Mouse (Mus musculus) kidney, adult 2 months (tissue): Measurements from ENCODE around the gene Trim26. TPM values are rescaled to one million over a fixed set of nuclear protein-coding genes. Genes with fewer than 3 reads are reported as not detected.
"Not testable (repeated sequence)": the region's sequence is repeated elsewhere in the genome, so short reads cannot be mapped to it uniquely, and the experiment has no call there.

Source experiments
- DNase-seq: peaks from one replicate; pipeline ENCODE4 v3.0.0; 2021
- H3K27ac ChIP-seq: fragments of 200-500 bp; 2 replicates; pipeline ENCODE4 v1.5.1; 2012; ENCODE audit warnings: low read depth, low read length, control low read depth, inconsistent platforms; ENCODE audit not compliant: insufficient read depth
- H3K27me3 ChIP-seq: fragments of 200-500 bp; replicated peaks from 2 replicates; pipeline ENCODE4 v1.6.1; 2012; ENCODE audit warnings: mild to moderate bottlenecking, moderate library complexity, low read length, inconsistent platforms; ENCODE audit not compliant: control insufficient read depth, insufficient read depth
- H3K36me3 ChIP-seq: fragments of 200-500 bp; 2 replicates; pipeline ENCODE4 v1.6.1; 2012; ENCODE audit warnings: mild to moderate bottlenecking, moderate library complexity, low read length, inconsistent platforms; ENCODE audit not compliant: control insufficient read depth, insufficient read depth
- H3K4me1 ChIP-seq: fragments of 200-500 bp; 2 replicates; pipeline ENCODE4 v1.6.1; 2011; ENCODE audit warnings: low read length; ENCODE audit not compliant: control insufficient read depth, insufficient read depth
- H3K4me3 ChIP-seq: fragments of 200-500 bp; 2 replicates; pipeline ENCODE4 v1.5.1; 2011; ENCODE audit warnings: mild to moderate bottlenecking, low read depth, low read length, control low read depth; ENCODE audit not compliant: insufficient read depth
- CTCF ChIP-seq: fragments of 200-500 bp; conservative IDR thresholded peaks from 2 replicates; pipeline ENCODE4 v1.5.1; 2011; ENCODE audit warnings: low read depth, mild to moderate bottlenecking, control low read depth, low read length, moderate library complexity, mixed read lengths; ENCODE audit not compliant: insufficient read depth, insufficient read length
- POLR2A ChIP-seq: fragments of 200-500 bp; IDR thresholded peaks from one replicate; pipeline ENCODE4 v1.6.1; 2011; ENCODE audit warnings: low read depth, low read length, control low read depth
- WGBS: fragments of 180-500 bp; shearing (Covaris S2); methylation state at CpG from one replicate; pipeline ENCODE4 v1.1.7; 2018; 5-methylcytosine and 5-hydroxymethylcytosine counted together
- polyA plus RNA-seq: library from polyadenylated mRNA; depleted of rRNA; stranded (reverse); fragments of >200 nt; gene quantifications from 2 replicates; pipeline ENCODE4 v1.2.3, GENCODE M21; 2012

Trim26 gene
- polyA plus RNA-seq, 1 experiment = 30.4 TPM

- no peak overlapping the region for H3K4me3 ChIP-seq
- H3K27ac ChIP-seq = no peak overlapping the region
- H3K27me3 ChIP-seq = no peaks in the 10 kb centered on the region
- no peaks in the 10 kb centered on the region for H3K36me3 ChIP-seq
- TF ChIP-seq CTCF (no peak), POLR2A (no peak)
- no peak for DNase-seq
- no peaks in the 10 kb centered on the region for H3K4me1 ChIP-seq
- 86% methylated on average over 12 of the region's 12 CpGs for WGBS
Observed at GRCm38 (mm10) chr17:36885132-36885790, 48.3 kb downstream of the Trim26 start.

DNA sequence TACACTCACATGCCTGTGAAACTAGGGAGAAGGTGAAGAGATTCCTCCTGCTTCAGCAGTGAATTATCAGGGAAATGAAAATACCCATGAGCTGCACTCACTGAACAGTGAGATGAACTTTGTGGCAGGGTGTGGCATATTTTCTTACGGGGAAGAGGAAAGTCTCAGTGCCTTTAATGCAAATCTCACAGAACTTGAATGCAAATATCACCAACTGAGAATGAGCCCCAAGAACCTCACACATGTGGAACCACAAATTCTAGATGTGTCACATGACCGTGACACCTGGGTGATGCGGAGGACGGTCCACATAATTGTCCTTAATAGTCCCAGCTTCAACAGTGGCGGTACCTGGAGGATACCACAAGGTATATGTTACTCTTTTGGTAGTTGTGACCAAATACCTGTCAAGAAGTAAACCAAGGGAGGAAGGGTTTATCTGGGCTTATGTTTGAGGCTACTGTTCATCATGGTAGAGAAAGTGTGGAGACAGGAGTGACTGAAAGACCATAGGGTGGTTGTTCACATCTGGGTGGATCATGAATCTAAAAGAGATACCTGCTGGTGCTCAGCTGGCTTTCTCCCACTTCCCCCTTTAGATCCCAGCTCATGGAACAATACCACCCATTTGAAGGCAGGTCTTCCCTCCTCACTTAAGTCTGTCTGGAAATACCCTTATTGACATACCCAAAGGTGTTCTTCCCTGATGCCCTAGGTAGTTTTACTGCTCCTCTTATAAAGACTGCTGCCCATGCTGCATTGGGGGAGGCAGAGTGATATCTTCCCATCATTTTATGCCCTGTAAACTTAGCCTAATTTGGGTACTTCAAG, 53.4 kb downstream of the Trim26 start, which contains the start of gene Trim40:
Gene Trim40, minus strand, starts transcription at position 51 of the 831 bp plus-strand sequence.
- no peaks in the 10 kb centered on the region for H3K36me3 ChIP-seq
- no peak within 1 kb of the TSS for H3K27ac ChIP-seq
- no peak within 1 kb of the TSS for H3K4me3 ChIP-seq
- WGBS = 76% methylated on average over 5 of the region's 5 CpGs
- no peaks in the 10 kb centered on the region for H3K4me1 ChIP-seq
- no peaks in the 10 kb centered on the region for H3K27me3 ChIP-seq
- TF ChIP-seq CTCF (no peak), POLR2A (no peak)
- DNase-seq = no peak

- WGBS = 81% methylated on average over 1 of the region's 1 CpGs
Observed at GRCm38 (mm10) chr17:36891496-36891895, 54.6 kb downstream of the Trim26 start.

DNA sequence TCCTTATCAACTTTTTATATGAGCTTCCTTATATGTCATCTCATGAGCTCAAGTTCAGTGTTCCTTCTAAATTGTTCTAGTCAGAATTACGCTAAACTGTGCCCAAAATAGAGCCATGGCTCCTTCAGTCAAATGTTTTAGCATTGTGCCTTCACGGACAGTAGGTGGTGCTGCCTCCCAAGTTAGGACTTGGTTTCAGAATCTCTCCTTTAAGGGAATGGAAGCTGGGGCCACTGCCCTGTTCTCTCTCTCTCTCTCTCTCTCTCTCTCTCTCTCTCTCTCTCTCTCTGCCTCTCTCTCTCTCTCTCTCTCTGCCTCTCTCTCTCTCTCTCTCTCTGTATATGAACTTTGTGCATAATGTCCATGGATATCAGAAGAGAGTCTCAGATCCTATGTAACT, 55.4 kb downstream of the Trim26 start:
- Histone ChIP-seq H3K27ac (no peak overlapping the region), H3K4me3 (no peak overlapping the region), H3K4me1 (no peaks in the 10 kb centered on the region), H3K36me3 (no peaks in the 10 kb centered on the region), H3K27me3 (no peaks in the 10 kb centered on the region)
- TF ChIP-seq CTCF (peak; percentile 74), POLR2A (no peak)
- DNase-seq = peak; percentile 33
- WGBS = 6% methylated on average over 2 of the region's 2 CpGs

More at GRCm38 (mm10) chr17:36891496-36891895, 54.6 kb downstream of the Trim26 start:
- not testable (repeated sequence) for H3K36me3 ChIP-seq, H3K4me3 ChIP-seq, H3K4me1 ChIP-seq, H3K27ac ChIP-seq, H3K27me3 ChIP-seq, DNase-seq

DNA sequence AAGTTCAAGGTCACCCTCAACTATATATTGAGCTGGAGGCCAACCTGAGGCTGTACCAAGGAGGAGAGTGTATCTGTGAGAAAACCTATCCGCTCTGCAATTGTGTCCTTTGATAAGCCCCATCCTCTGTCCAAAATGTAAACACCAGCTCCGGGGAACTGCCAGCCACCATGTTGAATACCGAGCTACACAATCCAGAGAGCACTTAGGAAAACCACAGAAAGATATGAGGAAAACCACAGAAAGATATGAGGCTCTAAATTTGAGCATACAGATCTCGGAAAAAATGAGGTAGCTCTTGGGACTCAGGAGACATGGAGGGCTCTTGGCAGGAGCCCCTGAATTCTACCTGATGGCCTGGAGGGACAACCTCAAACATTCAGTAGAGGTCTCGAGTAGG, 56.5 kb downstream of the Trim26 start:
- Histone ChIP-seq H3K36me3 (no peaks in the 10 kb centered on the region), H3K27ac (no peak overlapping the region), H3K4me3 (no peak overlapping the region), H3K4me1 (no peaks in the 10 kb centered on the region), H3K27me3 (no peaks in the 10 kb centered on the region)
- TF ChIP-seq CTCF = no peak
- no peak for TF ChIP-seq POLR2A
- DNase-seq = no peak
- 79% methylated on average over 5 of the region's 5 CpGs for WGBS

GRCm38 (mm10) chr17:36896583-36896982, 59.6 kb downstream of the Trim26 start:
- Histone ChIP-seq H3K27me3 (no peaks in the 10 kb centered on the region), H3K36me3 (no peaks in the 10 kb centered on the region), H3K27ac (no peak overlapping the region), H3K4me3 (no peak overlapping the region), H3K4me1 (no peaks in the 10 kb centered on the region)
- TF ChIP-seq POLR2A (no peak), CTCF (peak; percentile 57)
- peak; percentile 59 for DNase-seq
- WGBS = 92% methylated on average over 1 of the region's 1 CpGs

GRCm38 (mm10) chr17:36897065-36897464, 60.1 kb downstream of the Trim26 start:
- Histone ChIP-seq H3K27me3 (no peaks in the 10 kb centered on the region), H3K36me3 (no peaks in the 10 kb centered on the region), H3K4me3 (no peak overlapping the region), H3K4me1 (no peaks in the 10 kb centered on the region), H3K27ac (no peak overlapping the region)
- TF ChIP-seq CTCF = no peak
- no peak for TF ChIP-seq POLR2A
- no peak for DNase-seq
